Mouse (Mus musculus): ENCODE results near the gene Prss32. TPM values are rescaled to one million over a fixed set of nuclear protein-coding genes. Genes with fewer than 3 reads are reported as not detected.
"Not testable (repeated sequence)": the region's sequence is repeated elsewhere in the genome, so short reads cannot be mapped to it uniquely, and the experiment has no call there.

Prss32 gene
- polyA plus RNA-seq, 2 experiments, result not detected

DNA sequence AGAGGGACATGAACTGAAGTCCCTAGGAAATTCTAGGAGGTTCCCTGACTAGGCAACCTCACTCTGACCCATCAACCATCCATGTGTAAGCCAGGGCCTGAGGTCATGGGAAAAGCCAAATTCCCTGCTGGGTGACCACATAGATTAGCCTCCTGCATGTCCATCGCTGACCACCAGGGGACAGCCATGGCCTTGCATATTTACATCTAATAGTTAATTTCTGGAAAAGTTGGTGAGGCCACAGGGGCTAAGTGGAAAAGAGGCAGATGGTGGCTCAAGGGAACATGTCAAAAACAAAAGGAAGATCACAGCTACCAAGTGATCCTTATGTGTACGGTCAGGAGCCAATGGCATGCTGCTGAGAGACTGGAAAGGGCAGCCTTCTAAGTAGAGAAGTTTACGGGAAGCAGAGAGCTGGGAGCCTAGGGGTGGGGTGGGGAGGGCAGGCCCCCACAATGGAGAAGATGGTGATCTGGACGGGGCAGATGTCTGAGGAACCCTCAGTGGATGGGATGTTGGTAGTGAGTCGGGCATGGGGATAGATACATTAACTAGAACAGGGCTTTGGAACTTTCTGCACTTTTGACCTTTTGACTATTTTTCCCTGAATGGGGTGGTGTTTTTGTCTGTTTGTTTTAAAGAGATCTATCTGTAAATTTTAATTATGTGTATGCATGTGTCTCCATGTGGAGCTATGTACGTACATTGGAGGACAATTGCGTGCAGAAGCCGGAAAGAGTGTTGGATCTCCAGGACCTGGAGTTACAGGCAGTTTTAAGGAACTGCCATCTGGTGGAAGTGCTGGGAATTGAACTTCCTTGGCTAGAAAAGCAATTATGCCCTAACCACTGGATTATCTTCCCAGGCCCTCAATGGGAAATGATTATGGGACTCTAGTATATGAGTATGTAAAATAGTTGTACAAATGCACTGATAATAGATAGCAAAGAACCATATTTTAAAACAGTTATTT lies 30.5 kb downstream of the Prss32 start:
- no peak overlapping the region for H3K4me2 ChIP-seq (replicated peaks; ENCODE audit: low read depth, low read length, severe bottlenecking)
- no peak for TF ChIP-seq POLR2A (IDR thresholded peaks at IDR 0.05; ENCODE audit: borderline replicate concordance, extremely low read depth, insufficient read depth, insufficient read length)
- no peaks in the 10 kb centered on the region for H3K36me3 ChIP-seq (ENCODE audit: control insufficient read depth, insufficient read depth, low read length)
- no peaks in the 10 kb centered on the region for H3K4me1 ChIP-seq (ENCODE audit: control insufficient read depth, insufficient read depth, low read length)
- ATAC-seq (ENCODE audit: low FRiP score, low read depth) (peak; percentile 47), DNase-seq (ENCODE audit: low spot score) (peak; percentile 63)
- WGBS, result 47% methylated on average over 8 of the region's 8 CpGs
- H3K4me3 ChIP-seq (replicated peaks; ENCODE audit: low read length), result no peak overlapping the region
- H3K27ac ChIP-seq (replicated peaks; ENCODE audit: low read depth, low read length), result no peak overlapping the region
- H3K9ac ChIP-seq (ENCODE audit: low read depth, low read length, severe bottlenecking), result no peak overlapping the region
- H3K9me3 ChIP-seq (ENCODE audit: control insufficient read depth, low read length), result no peaks in the 10 kb centered on the region
- H3K27me3 ChIP-seq (ENCODE audit: control insufficient read depth, insufficient read depth, low read length), result no peaks in the 10 kb centered on the region

DNA sequence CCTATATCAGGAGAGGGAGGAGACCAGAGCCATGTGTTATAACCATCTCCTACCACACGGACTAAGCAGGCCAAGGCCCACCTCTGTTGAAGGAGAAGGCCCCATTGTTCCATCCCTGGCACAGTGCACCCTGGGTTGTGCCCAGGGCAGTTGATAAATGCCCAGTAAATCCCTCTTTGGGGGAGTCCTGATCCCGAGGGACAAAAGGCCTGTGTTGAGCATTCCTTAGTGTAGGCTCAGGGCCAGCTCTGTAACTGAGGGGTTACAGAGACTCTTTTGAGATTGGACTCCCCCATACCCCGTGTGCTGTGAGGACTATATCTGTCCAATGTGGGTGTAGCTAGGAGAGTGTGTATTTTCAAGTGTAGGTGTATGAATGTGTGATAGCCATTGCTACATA lies 33.1 kb downstream of the Prss32 start:
- DNase-seq (ENCODE audit: low spot score) (no peak), ATAC-seq (ENCODE audit: low FRiP score, low read depth) (no peak)
- Histone ChIP-seq H3K4me3 (replicated peaks; ENCODE audit: low read length) (no peak overlapping the region), H3K27ac (replicated peaks; ENCODE audit: low read depth, low read length) (no peak overlapping the region), H3K9me3 (ENCODE audit: control insufficient read depth, low read length) (no peaks in the 10 kb centered on the region), H3K36me3 (ENCODE audit: control insufficient read depth, insufficient read depth, low read length) (no peaks in the 10 kb centered on the region), H3K27me3 (ENCODE audit: control insufficient read depth, insufficient read depth, low read length) (no peaks in the 10 kb centered on the region), H3K4me2 (replicated peaks; ENCODE audit: low read depth, low read length, severe bottlenecking) (no peak overlapping the region), H3K4me1 (ENCODE audit: control insufficient read depth, insufficient read depth, low read length) (no peaks in the 10 kb centered on the region), H3K9ac (ENCODE audit: low read depth, low read length, severe bottlenecking) (no peak overlapping the region)
- no peak for TF ChIP-seq POLR2A (IDR thresholded peaks at IDR 0.05; ENCODE audit: borderline replicate concordance, extremely low read depth, insufficient read depth, insufficient read length)
- 45% methylated on average over 3 of the region's 3 CpGs for WGBS

DNA sequence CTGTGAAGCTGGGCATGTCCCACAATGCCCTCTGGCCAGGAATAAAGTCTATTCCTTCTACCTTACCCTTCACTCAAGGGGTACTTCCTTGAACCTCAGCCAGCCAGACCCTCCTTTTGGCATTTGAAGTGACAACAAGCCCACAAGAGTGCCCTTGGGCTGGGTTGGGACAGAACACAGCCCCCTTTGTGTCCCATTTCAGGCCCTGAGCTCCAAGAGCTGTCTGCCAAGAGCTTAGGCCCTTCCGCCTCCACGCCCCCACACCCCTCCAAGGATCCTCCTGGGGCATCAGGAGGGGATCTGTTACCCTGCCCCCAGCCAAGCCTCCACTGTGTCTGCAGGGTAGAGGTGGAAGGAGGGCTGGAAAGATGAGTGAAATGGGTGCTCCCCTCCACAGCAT lies 33.5 kb downstream of the Prss32 start:
- no peak overlapping the region for H3K27ac ChIP-seq (replicated peaks; ENCODE audit: low read depth, low read length)
- no peak overlapping the region for H3K4me2 ChIP-seq (replicated peaks; ENCODE audit: low read depth, low read length, severe bottlenecking)
- no peaks in the 10 kb centered on the region for H3K4me1 ChIP-seq (ENCODE audit: control insufficient read depth, insufficient read depth, low read length)
- ATAC-seq (ENCODE audit: low FRiP score, low read depth) (no peak), DNase-seq (ENCODE audit: low spot score) (no peak)
- no peak overlapping the region for H3K9ac ChIP-seq (ENCODE audit: low read depth, low read length, severe bottlenecking)
- H3K36me3 ChIP-seq (ENCODE audit: control insufficient read depth, insufficient read depth, low read length), result no peaks in the 10 kb centered on the region
- 77% methylated on average over 2 of the region's 2 CpGs for WGBS
- H3K9me3 ChIP-seq (ENCODE audit: control insufficient read depth, low read length), result no peaks in the 10 kb centered on the region
- H3K4me3 ChIP-seq (replicated peaks; ENCODE audit: low read length), result no peak overlapping the region
- TF ChIP-seq POLR2A (IDR thresholded peaks at IDR 0.05; ENCODE audit: borderline replicate concordance, extremely low read depth, insufficient read depth, insufficient read length), result no peak
- H3K27me3 ChIP-seq (ENCODE audit: control insufficient read depth, insufficient read depth, low read length), result no peaks in the 10 kb centered on the region

DNA sequence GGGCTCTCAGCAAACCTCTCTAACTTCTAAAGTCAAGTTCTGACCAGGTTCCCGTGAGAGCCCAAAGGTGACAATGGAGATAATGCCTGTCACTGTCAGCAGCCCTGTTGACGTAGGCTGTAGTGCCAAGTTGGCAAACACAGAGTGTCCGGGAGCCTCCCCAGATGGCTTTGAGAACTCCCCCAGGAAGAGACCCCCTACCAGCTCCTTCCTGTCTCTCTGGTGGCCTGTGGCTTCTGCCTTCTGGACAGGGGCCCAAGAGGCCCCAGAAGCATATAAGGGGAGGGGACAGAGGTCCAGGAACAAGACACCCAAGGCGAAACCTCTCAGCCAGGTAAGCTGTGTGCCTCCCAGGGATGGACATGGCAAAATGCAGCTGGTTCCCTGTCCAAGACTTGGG lies 36.9 kb downstream of the Prss32 start, which contains the start of the genes Dcpp1 and Dcpp2:
TSS of gene Dcpp1 (plus strand) at position 301 of the 400 bp plus-strand sequence.
TSS of gene Dcpp2 (plus strand) at position 305 of the 400 bp plus-strand sequence.
- ATAC-seq (ENCODE audit: low FRiP score, low read depth); H3K27ac ChIP-seq (replicated peaks; ENCODE audit: low read depth, low read length); H3K9me3 ChIP-seq (ENCODE audit: control insufficient read depth, low read length); H3K36me3 ChIP-seq (ENCODE audit: control insufficient read depth, insufficient read depth, low read length); H3K4me3 ChIP-seq (replicated peaks; ENCODE audit: low read length); H3K4me1 ChIP-seq (ENCODE audit: control insufficient read depth, insufficient read depth, low read length); H3K27me3 ChIP-seq (ENCODE audit: control insufficient read depth, insufficient read depth, low read length); H3K9ac ChIP-seq (ENCODE audit: low read depth, low read length, severe bottlenecking); H3K4me2 ChIP-seq (replicated peaks; ENCODE audit: low read depth, low read length, severe bottlenecking); DNase-seq (ENCODE audit: low spot score): not testable (repeated sequence)
- 74% methylated on average over 4 of the region's 4 CpGs for WGBS

Small RNAs within 50 kb of the gene (microRNA-seq; reads per million reads assigned to microRNA genes)
- not detected for gene Mir5125

Other genes with a start within 250 kb of the Prss32 start
- gene Zfp13, start 244.4 kb upstream of the Prss32 start, polyA plus RNA-seq (2012; rRNA removed), result 27.6 and 33.8 TPM in 2 replicates
- gene Zfp13, start 244.4 kb upstream of the Prss32 start, polyA plus RNA-seq (2014; fragmentation: Nextera tagmentation; extraction: Ambion mirVana), result 16.2 and 16.3 TPM in 2 replicates
- gene Zscan10, start 243.0 kb upstream of the Prss32 start, polyA plus RNA-seq (2012; rRNA removed), result 0.63 and 1.00 TPM in 2 replicates
- 0.33 TPM in 1 of 2 replicates, not detected in the other for gene Zscan10, start 243.0 kb upstream of the Prss32 start, polyA plus RNA-seq (2014; fragmentation: Nextera tagmentation; extraction: Ambion mirVana)
- 1.0 and 1.4 TPM in 2 replicates for gene Mmp25, start 198.6 kb upstream of the Prss32 start, polyA plus RNA-seq (2012; rRNA removed)
- 0.76 and 0.80 TPM in 2 replicates for gene Mmp25, start 198.6 kb upstream of the Prss32 start, polyA plus RNA-seq (2014; fragmentation: Nextera tagmentation; extraction: Ambion mirVana)
- gene Bicdl2, start 183.3 kb upstream of the Prss32 start, polyA plus RNA-seq (2012; rRNA removed), result 1.6 and 2.8 TPM in 2 replicates
- gene Bicdl2, start 183.3 kb upstream of the Prss32 start, polyA plus RNA-seq (2014; fragmentation: Nextera tagmentation; extraction: Ambion mirVana), result 5.1 and 5.8 TPM in 2 replicates
- gene Hcfc1r1, start 170.3 kb upstream of the Prss32 start, polyA plus RNA-seq (2012; rRNA removed), result 63.4 and 73.3 TPM in 2 replicates
- gene Hcfc1r1, start 170.3 kb upstream of the Prss32 start, polyA plus RNA-seq (2014; fragmentation: Nextera tagmentation; extraction: Ambion mirVana), result 85.3 and 85.4 TPM in 2 replicates
- 45.5 and 51.2 TPM in 2 replicates for gene Thoc6, start 170.0 kb upstream of the Prss32 start, polyA plus RNA-seq (2012; rRNA removed)
- 41.8 and 44.2 TPM in 2 replicates for gene Thoc6, start 170.0 kb upstream of the Prss32 start, polyA plus RNA-seq (2014; fragmentation: Nextera tagmentation; extraction: Ambion mirVana)
- gene Tnfrsf12a, start 166.4 kb upstream of the Prss32 start, polyA plus RNA-seq (2012; rRNA removed), result 13.6 and 16.1 TPM in 2 replicates
- gene Tnfrsf12a, start 166.4 kb upstream of the Prss32 start, polyA plus RNA-seq (2014; fragmentation: Nextera tagmentation; extraction: Ambion mirVana), result 20.3 and 24.0 TPM in 2 replicates
- gene Cldn6, start 164.6 kb upstream of the Prss32 start, polyA plus RNA-seq (2012; rRNA removed), result 13.6 and 14.0 TPM in 2 replicates
- gene Cldn6, start 164.6 kb upstream of the Prss32 start, polyA plus RNA-seq (2014; fragmentation: Nextera tagmentation; extraction: Ambion mirVana), result 11.3 and 14.7 TPM in 2 replicates
- gene Cldn9, start 159.8 kb upstream of the Prss32 start, polyA plus RNA-seq (2012; rRNA removed), result 4.0 and 5.1 TPM in 2 replicates
- gene Cldn9, start 159.8 kb upstream of the Prss32 start, polyA plus RNA-seq (2014; fragmentation: Nextera tagmentation; extraction: Ambion mirVana), result 5.9 and 9.6 TPM in 2 replicates
- 4.4 and 4.6 TPM in 2 replicates for gene 1520401A03Rik, start 121.1 kb upstream of the Prss32 start, polyA plus RNA-seq (2012; rRNA removed)
- 1.6 and 2.1 TPM in 2 replicates for gene 1520401A03Rik, start 121.1 kb upstream of the Prss32 start, polyA plus RNA-seq (2014; fragmentation: Nextera tagmentation; extraction: Ambion mirVana)
- gene Pkmyt1, start 117.5 kb upstream of the Prss32 start, polyA plus RNA-seq (2012; rRNA removed), result 81.7 and 105 TPM in 2 replicates
- 46.4 and 47.5 TPM in 2 replicates for gene Pkmyt1, start 117.5 kb upstream of the Prss32 start, polyA plus RNA-seq (2014; fragmentation: Nextera tagmentation; extraction: Ambion mirVana)
- gene Paqr4, start 103.0 kb upstream of the Prss32 start, polyA plus RNA-seq (2012; rRNA removed), result 9.7 and 13.4 TPM in 2 replicates
- 15.7 and 17.3 TPM in 2 replicates for gene Paqr4, start 103.0 kb upstream of the Prss32 start, polyA plus RNA-seq (2014; fragmentation: Nextera tagmentation; extraction: Ambion mirVana)
- 40.1 and 50.6 TPM in 2 replicates for gene Kremen2, start 98.0 kb upstream of the Prss32 start, polyA plus RNA-seq (2012; rRNA removed)
- 42.4 and 42.6 TPM in 2 replicates for gene Kremen2, start 98.0 kb upstream of the Prss32 start, polyA plus RNA-seq (2014; fragmentation: Nextera tagmentation; extraction: Ambion mirVana)
- gene Flywch1, start 72.3 kb upstream of the Prss32 start, polyA plus RNA-seq (2012; rRNA removed), result 47.1 and 58.5 TPM in 2 replicates
- gene Flywch1, start 72.3 kb upstream of the Prss32 start, polyA plus RNA-seq (2014; fragmentation: Nextera tagmentation; extraction: Ambion mirVana), result 66.2 and 74.8 TPM in 2 replicates
- 46.3 and 50.8 TPM in 2 replicates for gene Flywch2, start 57.8 kb upstream of the Prss32 start, polyA plus RNA-seq (2012; rRNA removed)
- gene Flywch2, start 57.8 kb upstream of the Prss32 start, polyA plus RNA-seq (2014; fragmentation: Nextera tagmentation; extraction: Ambion mirVana), result 41.2 and 47.5 TPM in 2 replicates
- gene Srrm2, start 53.3 kb upstream of the Prss32 start, polyA plus RNA-seq (2012; rRNA removed), result 654 and 850 TPM in 2 replicates
- gene Srrm2, start 53.3 kb upstream of the Prss32 start, polyA plus RNA-seq (2014; fragmentation: Nextera tagmentation; extraction: Ambion mirVana), result 406 and 466 TPM in 2 replicates
- 739 and 935 TPM in 2 replicates for gene Elob, start 14.7 kb upstream of the Prss32 start, polyA plus RNA-seq (2012; rRNA removed)
- gene Elob, start 14.7 kb upstream of the Prss32 start, polyA plus RNA-seq (2014; fragmentation: Nextera tagmentation; extraction: Ambion mirVana), result 1,204 and 1,221 TPM in 2 replicates
- 0.12 and 0.14 TPM in 2 replicates for gene Prss33, start 7.8 kb upstream of the Prss32 start, polyA plus RNA-seq (2012; rRNA removed)
- gene Prss33, start 7.8 kb upstream of the Prss32 start, polyA plus RNA-seq (2014; fragmentation: Nextera tagmentation; extraction: Ambion mirVana), result not detected in 2 replicates
- 1.6 and 2.1 TPM in 2 replicates for gene Prss41, start 317 bp downstream of the Prss32 start, polyA plus RNA-seq (2012; rRNA removed)
- gene Prss41, start 317 bp downstream of the Prss32 start, polyA plus RNA-seq (2014; fragmentation: Nextera tagmentation; extraction: Ambion mirVana), result 0.28 and 0.78 TPM in 2 replicates
- not detected in 2 replicates for gene Prss21, start 24.2 kb downstream of the Prss32 start, polyA plus RNA-seq (2012; rRNA removed)
- not detected in 2 replicates for gene Prss21, start 24.2 kb downstream of the Prss32 start, polyA plus RNA-seq (2014; fragmentation: Nextera tagmentation; extraction: Ambion mirVana)
- gene Dcpp1, start 37.0 kb downstream of the Prss32 start, polyA plus RNA-seq (2012; rRNA removed), result not detected in 2 replicates
- gene Dcpp1, start 37.0 kb downstream of the Prss32 start, polyA plus RNA-seq (2014; fragmentation: Nextera tagmentation; extraction: Ambion mirVana), result not detected in 2 replicates
- gene Dcpp2, start 37.0 kb downstream of the Prss32 start, polyA plus RNA-seq (2012; rRNA removed), result not detected in 2 replicates
- not detected in 2 replicates for gene Dcpp2, start 37.0 kb downstream of the Prss32 start, polyA plus RNA-seq (2014; fragmentation: Nextera tagmentation; extraction: Ambion mirVana)
- not detected in 2 replicates for gene Dcpp3, start 73.6 kb downstream of the Prss32 start, polyA plus RNA-seq (2012; rRNA removed)
- not detected in 2 replicates for gene Dcpp3, start 73.6 kb downstream of the Prss32 start, polyA plus RNA-seq (2014; fragmentation: Nextera tagmentation; extraction: Ambion mirVana)
- not detected in 2 replicates for gene Sbp, start 97.8 kb downstream of the Prss32 start, polyA plus RNA-seq (2012; rRNA removed)
- not detected in 2 replicates for gene Sbp, start 97.8 kb downstream of the Prss32 start, polyA plus RNA-seq (2014; fragmentation: Nextera tagmentation; extraction: Ambion mirVana)
- 0.24 TPM in 1 of 2 replicates, not detected in the other for gene Sbpl, start 111.4 kb downstream of the Prss32 start, polyA plus RNA-seq (2012; rRNA removed)
- not detected in 2 replicates for gene Sbpl, start 111.4 kb downstream of the Prss32 start, polyA plus RNA-seq (2014; fragmentation: Nextera tagmentation; extraction: Ambion mirVana)
- 0.06 TPM in 1 of 2 replicates, not detected in the other for gene Prss30, start 136.7 kb downstream of the Prss32 start, polyA plus RNA-seq (2012; rRNA removed)
- not detected in 2 replicates for gene Prss30, start 136.7 kb downstream of the Prss32 start, polyA plus RNA-seq (2014; fragmentation: Nextera tagmentation; extraction: Ambion mirVana)
- 0.54 and 0.72 TPM in 2 replicates for gene Prss22, start 154.2 kb downstream of the Prss32 start, polyA plus RNA-seq (2012; rRNA removed)
- 0.44 and 0.51 TPM in 2 replicates for gene Prss22, start 154.2 kb downstream of the Prss32 start, polyA plus RNA-seq (2014; fragmentation: Nextera tagmentation; extraction: Ambion mirVana)
- 0.82 and 1.4 TPM in 2 replicates for gene Prss27, start 194.3 kb downstream of the Prss32 start, polyA plus RNA-seq (2012; rRNA removed)
- 1.5 TPM in 2 replicates for gene Prss27, start 194.3 kb downstream of the Prss32 start, polyA plus RNA-seq (2014; fragmentation: Nextera tagmentation; extraction: Ambion mirVana)
- 60.2 and 72.4 TPM in 2 replicates for gene Kctd5, start 229.6 kb downstream of the Prss32 start, polyA plus RNA-seq (2012; rRNA removed)
- gene Kctd5, start 229.6 kb downstream of the Prss32 start, polyA plus RNA-seq (2014; fragmentation: Nextera tagmentation; extraction: Ambion mirVana), result 57.8 and 63.5 TPM in 2 replicates

Data from limb, embryonic 14.5 days (tissue).